8 mouse cellular contexts compared by ENCODE assay signal in genomic region chr11:70212423-70212822, GRCm38 (mm10). TPM values are rescaled to one million over a fixed set of nuclear protein-coding genes. Genes with fewer than 3 reads are reported as not detected.
DNase-seq lines count a peak whose midpoint lies in the region; ATAC-seq and TF ChIP-seq lines count a peak whose summit lies in the region.

Slc16a11 (plus strand) TSS chr11:70212752.

- peaks cover 49% of the 10 kb centered on the region for H3K4me1 ChIP-seq in E14TG2a.4 (replicated peaks; ENCODE audit: low read depth, low read length)
- peaks cover 6% of the 10 kb centered on the region; the same call in 1 of the 2 replicates for H3K4me1 ChIP-seq in hindbrain, embryonic 11.5 days (replicated peaks; ENCODE audit: control insufficient read depth, insufficient read depth, low read length)
- H3K4me1 ChIP-seq in stomach, embryonic 16.5 days (ENCODE audit: control insufficient read depth, insufficient read depth, low read length), result peaks cover 3% of the 10 kb centered on the region; the same call in 1 of the 2 replicates

- H3K9ac ChIP-seq in hindbrain, embryonic 11.5 days (ENCODE audit: low read depth, low read length), result no peak within 1 kb of the TSS
- peak within 1 kb of the TSS; percentile 66 for H3K9ac ChIP-seq in stomach, embryonic 16.5 days (ENCODE audit: low read length)

- no peak for ATAC-seq in hindbrain, embryonic 11.5 days (ENCODE audit: low FRiP score)
- ATAC-seq in stomach, embryonic 16.5 days (ENCODE audit: insufficient read depth, low FRiP score), result no peak

- peaks cover 52% of the 10 kb centered on the region for H3K27me3 ChIP-seq in E14TG2a.4 (ENCODE audit: insufficient read depth, low read length)
- H3K27me3 ChIP-seq in hindbrain, embryonic 11.5 days (ENCODE audit: control insufficient read depth, insufficient read depth, low read length), result peaks cover 43% of the 10 kb centered on the region
- H3K27me3 ChIP-seq in stomach, embryonic 16.5 days (ENCODE audit: control insufficient read depth, insufficient read depth, low read length), result peaks cover 35% of the 10 kb centered on the region

- H3K4me2 ChIP-seq in hindbrain, embryonic 11.5 days (replicated peaks; ENCODE audit: low read depth, low read length), result peak within 1 kb of the TSS; percentile 49; the same call in 1 of the 2 replicates
- H3K4me2 ChIP-seq in stomach, embryonic 16.5 days (ENCODE audit: low read depth, low read length), result peak within 1 kb of the TSS; percentile 54

- no peak for TF ChIP-seq CTCF in E14TG2a.4 (conservative IDR thresholded peaks at IDR 0.05; ENCODE audit: low read length)

- DNase-seq in cerebellum, adult 18-20 months, result peak; percentile 18 to 35
- no peak for DNase-seq in cerebellum, postnatal 36 days
- no peak for DNase-seq in hindbrain, embryonic 11.5 days (ENCODE audit: low spot score)
- DNase-seq in left cerebral cortex, postnatal 4 days, result no peak
- DNase-seq in spleen, postnatal 36 days (ENCODE audit: low spot score in 2 of 2), result no peak
- DNase-seq in retina, embryonic 14.5 days (ENCODE audit: low spot score), result no peak

- H3K9me3 ChIP-seq in E14TG2a.4 (ENCODE audit: low read length), result no peaks in the 10 kb centered on the region
- H3K9me3 ChIP-seq in hindbrain, embryonic 11.5 days (ENCODE audit: control insufficient read depth, low read length), result no peaks in the 10 kb centered on the region
- H3K9me3 ChIP-seq in stomach, embryonic 16.5 days (replicated peaks; ENCODE audit: control insufficient read depth, low read length), result no peaks in the 10 kb centered on the region

- H3K36me3 ChIP-seq in E14TG2a.4 (ENCODE audit: insufficient read depth, low read length), result peaks cover 10% of the 10 kb centered on the region
- no peaks in the 10 kb centered on the region for H3K36me3 ChIP-seq in hindbrain, embryonic 11.5 days (ENCODE audit: control insufficient read depth, insufficient read depth, low read length)
- H3K36me3 ChIP-seq in stomach, embryonic 16.5 days (ENCODE audit: control insufficient read depth, insufficient read depth, low read length), result no peaks in the 10 kb centered on the region

- peak within 1 kb of the TSS; percentile 74 for H3K4me3 ChIP-seq in E14TG2a.4 (replicated peaks; ENCODE audit: low read length)
- H3K4me3 ChIP-seq in hindbrain, embryonic 11.5 days (ENCODE audit: low read depth, low read length), result 0 out of 2 replicates have a peak within 1 kb of the TSS, but pooled peaks have one; percentile 23
- peak within 1 kb of the TSS; percentile 40 for H3K4me3 ChIP-seq in stomach, embryonic 16.5 days (replicated peaks; ENCODE audit: low read length)

- H3K27ac ChIP-seq in hindbrain, embryonic 11.5 days (ENCODE audit: low read depth, low read length), result no peak within 1 kb of the TSS
- no peak within 1 kb of the TSS for H3K27ac ChIP-seq in stomach, embryonic 16.5 days (ENCODE audit: low read length)

- WGBS in hindbrain, embryonic 11.5 days, result 64% methylated on average over 6 of the region's 6 CpGs
- 50% methylated on average over 6 of the region's 6 CpGs for WGBS in stomach, embryonic 16.5 days

- intact Hi-C loops in left cerebral cortex, postnatal 4 days (cut with DNase I), result loop anchor here (5.0 kb wide), 3 partner anchors 140 to 280 kb away; no protein-coding TSS in a partner anchor

RNA-seq across cellular contexts. Expression of gene Slc16a11, which starts in this region (rescaled TPM):
- 0.40 and 0.51 TPM in 2 replicates for polyA plus RNA-seq in hindbrain, embryonic 11.5 days (2014; fragmentation: Nextera tagmentation; extraction: Ambion mirVana)
- 10 to 100 TPM; 16.8 to 26.8 TPM for total RNA-seq in left cerebral cortex, postnatal 4 days (2021)
- polyA plus RNA-seq in stomach, embryonic 16.5 days (2015; fragmentation: Nextera tagmentation; extraction: Ambion mirVana), result 1.5 and 1.9 TPM in 2 replicates

Comparison
In these comparisons a context has a peak if more than half of its experiments do, and no peak if none do; other contexts are left out.
1. DNase-seq: peak in cerebellum, adult 18-20 months (2 of 2); none in cerebellum, postnatal 36 days (0 of 2), hindbrain, embryonic 11.5 days (single experiment), left cerebral cortex, postnatal 4 days (single experiment), spleen, postnatal 36 days (0 of 2) and retina, embryonic 14.5 days (single experiment).
2. H3K4me3 ChIP-seq: peak in every context shown above with its lines; median percentile 74 in E14TG2a.4; 40 in stomach, embryonic 16.5 days; 23 in hindbrain, embryonic 11.5 days.